Mouse (Mus musculus): Measurements from ENCODE around the gene Rogdi. TPM values are rescaled to one million over a fixed set of nuclear protein-coding genes. Genes with fewer than 3 reads are reported as not detected.

The Rogdi gene
- polyA plus RNA-seq, 1 experiment, result 52.7 TPM

DNA sequence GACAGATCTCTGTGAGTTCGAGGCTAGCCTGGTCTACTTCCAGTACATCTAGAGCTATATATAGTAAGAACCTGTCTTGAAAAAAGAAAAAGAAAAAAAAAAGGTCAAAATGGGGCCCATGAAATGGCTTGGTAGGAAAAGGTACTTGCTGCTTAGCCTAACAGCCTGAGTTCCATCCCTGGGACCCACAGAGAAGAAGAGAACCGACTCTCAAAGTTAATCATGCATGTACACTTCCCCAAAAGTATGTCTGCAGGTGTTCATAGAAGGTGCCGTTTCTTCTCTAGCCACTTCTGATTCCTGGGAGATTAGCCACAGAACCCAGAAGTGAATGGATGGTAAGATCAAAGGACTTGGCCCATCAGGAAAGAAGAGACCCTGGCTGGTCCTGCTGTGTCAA is 44.9 kb downstream of the Rogdi start:
- H3K9me3 ChIP-seq, result no peaks in the 10 kb centered on the region
- H3K4me1 ChIP-seq, result peaks cover 53% of the 10 kb centered on the region
- TF ChIP-seq GATA1 (IDR thresholded peaks at IDR 0.05; ENCODE audit: borderline replicate concordance, low read length) (no peak), FLI1 (IDR thresholded peaks at IDR 0.05; ENCODE audit: low read length) (no peak)
- H3K27me3 ChIP-seq (replicated peaks), result no peaks in the 10 kb centered on the region
- peaks cover 16% of the 10 kb centered on the region for H3K36me3 ChIP-seq (replicated peaks; ENCODE audit: low read length)
- no peak overlapping the region for H3K4me3 ChIP-seq (replicated peaks)

DNA sequence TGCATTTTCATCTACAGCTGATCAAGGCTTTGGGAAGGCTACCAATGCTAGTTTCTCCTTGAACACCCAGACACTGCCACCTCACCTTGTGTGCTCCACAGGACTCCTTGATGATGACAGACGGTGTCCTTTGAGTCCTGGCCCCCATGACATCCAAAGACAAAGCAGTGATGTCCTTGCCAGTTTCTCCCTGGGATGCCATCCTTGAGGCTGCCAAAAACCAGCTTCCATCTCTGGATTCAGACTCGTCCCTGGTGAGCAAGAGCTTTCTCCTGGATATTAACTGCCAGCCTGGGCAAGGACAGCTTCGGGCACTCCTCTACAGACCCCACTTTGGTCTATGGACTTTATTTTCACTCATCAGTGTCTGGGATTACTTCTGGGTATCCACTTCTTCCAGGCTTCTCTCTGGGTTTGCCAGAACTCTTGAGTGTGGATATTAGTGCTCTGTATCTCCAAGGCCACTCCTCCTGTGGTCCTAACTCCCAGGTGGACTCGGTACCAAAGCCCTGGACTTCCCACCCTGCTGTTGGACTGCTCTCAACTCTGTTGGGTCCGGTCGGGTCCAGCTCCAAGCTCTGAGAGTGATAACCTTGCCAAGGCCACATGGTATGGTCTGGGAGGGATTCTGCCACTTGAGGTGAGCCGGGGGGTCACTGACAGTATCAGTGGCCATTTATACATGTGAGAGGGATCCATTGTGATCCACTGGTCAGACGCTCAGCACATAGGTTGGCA is 47.8 kb downstream of the Rogdi start:
- Histone ChIP-seq H3K36me3 (replicated peaks; ENCODE audit: low read length) (peaks cover 18% of the 10 kb centered on the region), H3K4me3 (replicated peaks) (peak overlapping the region; percentile 97), H3K27me3 (replicated peaks) (no peaks in the 10 kb centered on the region), H3K4me1 (peaks cover 73% of the 10 kb centered on the region), H3K9me3 (no peaks in the 10 kb centered on the region)
- TF ChIP-seq FLI1 (IDR thresholded peaks at IDR 0.05; ENCODE audit: low read length) (no peak), GATA1 (IDR thresholded peaks at IDR 0.05; ENCODE audit: borderline replicate concordance, low read length) (no peak)

DNA sequence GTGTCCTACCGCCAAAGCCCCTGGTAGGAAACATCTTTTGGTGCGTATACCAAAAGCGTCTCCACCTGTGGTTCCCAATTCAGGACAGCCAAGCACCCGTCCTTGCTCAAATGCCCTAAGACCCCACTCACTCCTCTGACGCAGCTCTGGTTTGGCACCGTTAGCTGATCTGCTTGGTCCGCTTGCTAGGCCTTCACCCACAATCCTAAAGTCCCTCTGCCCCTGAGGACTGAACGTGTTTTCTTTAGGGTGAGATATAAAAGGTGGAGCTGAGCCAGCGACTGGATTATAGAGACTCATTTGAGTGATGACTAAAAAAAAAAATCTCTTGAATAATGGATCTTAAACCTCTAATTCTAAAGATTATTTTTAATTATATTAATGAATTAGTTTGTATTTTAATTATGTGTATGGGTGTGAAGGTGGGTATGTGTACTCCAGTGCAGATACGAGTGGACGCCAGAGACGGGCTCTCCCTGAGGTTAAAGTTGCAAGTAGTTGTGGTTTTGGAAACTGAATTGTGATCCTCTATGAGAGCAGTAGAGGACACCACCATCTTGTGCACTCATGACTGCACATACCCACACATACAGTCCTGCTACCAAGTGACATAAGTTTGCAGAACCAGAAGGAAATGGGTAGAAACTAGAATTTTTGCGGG is 48.5 kb downstream of the Rogdi start:
- no peaks in the 10 kb centered on the region for H3K27me3 ChIP-seq (replicated peaks)
- peaks cover 79% of the 10 kb centered on the region for H3K4me1 ChIP-seq
- peaks cover 25% of the 10 kb centered on the region for H3K36me3 ChIP-seq (replicated peaks; ENCODE audit: low read length)
- TF ChIP-seq FLI1 (IDR thresholded peaks at IDR 0.05; ENCODE audit: low read length) (no peak), GATA1 (IDR thresholded peaks at IDR 0.05; ENCODE audit: borderline replicate concordance, low read length) (no peak)
- H3K4me3 ChIP-seq (replicated peaks), result peak overlapping the region; percentile 97
- H3K9me3 ChIP-seq, result no peaks in the 10 kb centered on the region

DNA sequence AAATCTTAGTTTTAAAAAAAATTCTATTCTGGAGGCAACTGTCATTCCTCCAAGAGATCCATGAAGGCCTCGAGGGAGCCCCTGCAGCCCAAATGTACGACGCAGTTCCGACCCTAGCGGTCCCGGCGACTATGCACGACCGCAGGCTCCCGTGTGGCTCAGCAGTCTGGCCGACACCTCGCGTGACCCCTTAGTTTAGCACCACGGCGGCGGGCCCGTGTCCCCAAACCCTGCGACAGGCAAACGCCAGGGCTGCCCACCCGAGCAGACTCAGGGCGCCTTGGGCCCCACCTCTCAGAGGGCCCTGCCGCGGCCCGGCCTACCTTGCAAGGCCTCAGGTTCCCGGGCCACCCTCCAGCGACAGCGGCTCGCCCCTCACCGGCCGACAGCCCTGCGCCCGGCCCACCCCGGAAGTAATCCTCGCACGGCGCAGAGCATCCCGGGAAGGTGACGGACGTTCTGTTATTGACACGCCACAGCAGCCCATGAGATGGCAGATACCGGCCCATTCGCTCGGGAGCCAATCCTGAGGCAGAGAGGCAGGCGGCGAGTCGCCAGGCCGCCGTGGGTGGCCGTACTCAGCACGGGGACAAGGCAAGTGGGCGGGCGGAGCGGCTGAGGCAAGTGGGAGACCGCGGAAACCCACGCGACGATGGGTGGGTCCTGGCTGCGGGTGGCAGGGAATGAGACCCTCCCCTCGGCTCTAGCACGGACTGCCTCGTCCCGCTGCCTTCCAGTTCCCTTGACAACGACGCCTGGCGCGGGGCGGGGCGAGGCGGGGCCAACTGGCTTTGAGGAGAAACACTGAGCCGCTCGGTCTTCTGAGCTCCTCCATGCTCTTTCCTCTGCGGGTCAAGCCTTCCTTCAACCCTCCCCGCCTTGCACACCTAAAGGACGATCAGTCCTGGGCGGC is 49.3 kb downstream of the Rogdi start, which contains the start of gene Anks3:
Gene Anks3 (minus strand): TSS at position 409 of the 913 bp plus-strand sequence.
- TF ChIP-seq GATA1 (IDR thresholded peaks at IDR 0.05; ENCODE audit: borderline replicate concordance, low read length) (no peak), FLI1 (IDR thresholded peaks at IDR 0.05; ENCODE audit: low read length) (no peak)
- Histone ChIP-seq H3K27me3 (replicated peaks) (no peaks in the 10 kb centered on the region), H3K9me3 (no peaks in the 10 kb centered on the region), H3K4me3 (replicated peaks) (peak within 1 kb of the TSS; percentile 97), H3K4me1 (peaks cover 79% of the 10 kb centered on the region), H3K36me3 (replicated peaks; ENCODE audit: low read length) (peaks cover 32% of the 10 kb centered on the region)

DNA sequence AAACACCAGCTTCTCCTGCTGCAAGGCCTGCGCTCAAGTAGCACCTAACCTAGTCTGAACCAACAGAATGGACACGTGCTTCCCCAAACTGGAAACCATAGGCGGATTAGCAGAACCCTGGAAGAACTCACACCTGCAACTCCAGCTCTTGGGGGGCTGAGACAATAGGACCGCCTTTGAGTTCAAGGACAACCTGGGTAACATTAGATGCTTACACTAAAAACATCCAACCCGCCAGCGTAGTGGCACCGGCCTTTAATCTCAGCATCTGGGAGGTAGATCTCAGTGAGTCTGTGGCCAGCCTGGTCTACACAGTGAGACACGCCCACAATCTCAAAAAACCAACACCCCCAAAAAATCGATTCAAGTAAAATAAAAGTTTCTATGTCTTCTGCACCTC is 50.0 kb downstream of the Rogdi start:
- Histone ChIP-seq H3K4me3 (replicated peaks) (peak overlapping the region; percentile 97), H3K4me1 (peaks cover 79% of the 10 kb centered on the region), H3K36me3 (replicated peaks; ENCODE audit: low read length) (peaks cover 38% of the 10 kb centered on the region), H3K9me3 (no peaks in the 10 kb centered on the region), H3K27me3 (replicated peaks) (no peaks in the 10 kb centered on the region)
- TF ChIP-seq FLI1 (IDR thresholded peaks at IDR 0.05; ENCODE audit: low read length), result no peak
- TF ChIP-seq GATA1 (IDR thresholded peaks at IDR 0.05; ENCODE audit: borderline replicate concordance, low read length), result no peak

DNA sequence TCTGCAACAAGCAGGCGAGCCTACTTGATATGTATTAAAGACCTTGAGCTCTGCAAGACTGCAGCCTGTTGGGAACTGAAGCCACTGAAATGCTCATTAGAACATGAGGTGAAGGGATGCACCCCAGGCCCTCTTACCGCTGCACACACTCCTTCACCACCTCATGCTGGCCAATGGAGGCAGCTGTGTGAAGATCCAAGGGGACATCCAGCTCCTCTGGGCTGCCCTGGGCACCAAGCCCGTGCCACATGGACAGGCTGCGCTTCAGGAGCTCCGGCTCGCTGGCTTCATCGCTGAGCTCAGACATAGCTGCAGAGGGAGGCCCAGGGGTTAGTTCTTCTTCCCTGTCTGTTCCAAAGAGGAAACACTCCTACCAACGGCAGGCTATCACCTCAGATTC is 53.1 kb downstream of the Rogdi start:
- Histone ChIP-seq H3K36me3 (replicated peaks; ENCODE audit: low read length) (peaks cover 54% of the 10 kb centered on the region), H3K4me1 (peaks cover 78% of the 10 kb centered on the region), H3K27me3 (replicated peaks) (no peaks in the 10 kb centered on the region), H3K9me3 (no peaks in the 10 kb centered on the region), H3K4me3 (replicated peaks) (peak overlapping the region; percentile 68)
- TF ChIP-seq GATA1 (IDR thresholded peaks at IDR 0.05; ENCODE audit: borderline replicate concordance, low read length) (no peak), FLI1 (IDR thresholded peaks at IDR 0.05; ENCODE audit: low read length) (no peak)

Other genes starting within 250 kb of the Rogdi start
- gene Cdip1, start 223.3 kb downstream of the Rogdi start, polyA plus RNA-seq (2012; ENCODE audit: insufficient read depth, low replicate concordance), result 9.0 and 22.4 TPM in 2 replicates
- not detected in 2 replicates for gene 4930562C15Rik, start 178.1 kb downstream of the Rogdi start, polyA plus RNA-seq (2012; ENCODE audit: insufficient read depth, low replicate concordance)
- 336 and 551 TPM in 2 replicates for gene Ubald1, start 133.2 kb downstream of the Rogdi start, polyA plus RNA-seq (2012; ENCODE audit: insufficient read depth, low replicate concordance)
- 29.1 and 37.7 TPM in 2 replicates for gene Mgrn1, start 127.3 kb downstream of the Rogdi start, polyA plus RNA-seq (2012; ENCODE audit: insufficient read depth, low replicate concordance)
- 13.9 and 30.1 TPM in 2 replicates for gene Nudt16l1, start 74.8 kb downstream of the Rogdi start, polyA plus RNA-seq (2012; ENCODE audit: insufficient read depth, low replicate concordance)
- 18.6 and 22.6 TPM in 2 replicates for gene Anks3, start 49.3 kb downstream of the Rogdi start, polyA plus RNA-seq (2012; ENCODE audit: insufficient read depth, low replicate concordance)
- gene Sept12, start 15.7 kb downstream of the Rogdi start, polyA plus RNA-seq (2012; ENCODE audit: insufficient read depth, low replicate concordance), result not detected in 2 replicates
- not detected in 2 replicates for gene Smim22, start 6.3 kb downstream of the Rogdi start, polyA plus RNA-seq (2012; ENCODE audit: insufficient read depth, low replicate concordance)
- 4.3 and 10.9 TPM in 2 replicates for gene Glyr1, start 36.3 kb upstream of the Rogdi start, polyA plus RNA-seq (2012; ENCODE audit: insufficient read depth, low replicate concordance)
- gene Ubn1, start 36.5 kb upstream of the Rogdi start, polyA plus RNA-seq (2012; ENCODE audit: insufficient read depth, low replicate concordance), result 8.9 and 11.3 TPM in 2 replicates
- gene Ppl, start 118.9 kb upstream of the Rogdi start, polyA plus RNA-seq (2012; ENCODE audit: insufficient read depth, low replicate concordance), result not detected in 2 replicates
- gene Sec14l5, start 133.6 kb upstream of the Rogdi start, polyA plus RNA-seq (2012; ENCODE audit: insufficient read depth, low replicate concordance), result 0.71 TPM in 1 of 2 replicates, not detected in the other
- gene Nagpa, start 190.5 kb upstream of the Rogdi start, polyA plus RNA-seq (2012; ENCODE audit: insufficient read depth, low replicate concordance), result 23.9 and 25.4 TPM in 2 replicates
- gene AU021092, start 208.7 kb upstream of the Rogdi start, polyA plus RNA-seq (2012; ENCODE audit: insufficient read depth, low replicate concordance), result not detected in 2 replicates
- gene Alg1, start 220.1 kb upstream of the Rogdi start, polyA plus RNA-seq (2012; ENCODE audit: insufficient read depth, low replicate concordance), result 9.6 and 10.8 TPM in 2 replicates
- gene Eef2kmt, start 242.4 kb upstream of the Rogdi start, polyA plus RNA-seq (2012; ENCODE audit: insufficient read depth, low replicate concordance), result 2.5 TPM in 1 of 2 replicates, not detected in the other